Mouse (Mus musculus): ENCODE data around the gene Mbtd1.

GRCm38 (mm10) chr11:93968005-93968847, 82.6 kb downstream of the Mbtd1 start, which contains the start of the genes Gm20390 and Nme1:
- peak; percentile 59; the same call in 1 of the 2 replicates for TF ChIP-seq CTCF (IDR thresholded peaks at IDR 0.05; ENCODE audit: borderline replicate concordance, insufficient read depth, low read length)
- TF ChIP-seq POLR2A (IDR thresholded peaks at IDR 0.05; ENCODE audit: low read depth, low read length) = peak; percentile 70; the same call in 1 of the 2 replicates
